Mouse (Mus musculus) midbrain, postnatal 0 days (tissue): ENCODE data around the gene Tomm7. TPM values are rescaled to one million over a fixed set of nuclear protein-coding genes. Genes with fewer than 3 reads are reported as not detected.

Experiments
- ATAC-seq: fragments of 200-750 bp; cut with Nextera tagmentation; 2 replicates; pipeline ENCODE4 v1.8.0; 2017; ENCODE audit warnings: moderate number of reproducible peaks, mild to moderate bottlenecking, moderate TSS enrichment, moderate library complexity; ENCODE audit not compliant: low FRiP score
- DNase-seq: peaks from one replicate; pipeline ENCODE4 v3.0.0-alpha.2; 2015; ENCODE audit warnings: low spot score
- H3K27ac ChIP-seq: fragments of 300-500 bp; sonication (generic); 2 replicates; pipeline ENCODE4 v1.5.1; 2014; ENCODE audit warnings: low read depth, mild to moderate bottlenecking, low read length, mixed read lengths
- H3K27me3 ChIP-seq: fragments of 300-500 bp; sonication (generic); 2 replicates; pipeline ENCODE4 v1.6.1; 2014; ENCODE audit warnings: low read length, control low read depth, mixed read lengths; ENCODE audit not compliant: insufficient read depth
- H3K36me3 ChIP-seq: fragments of 300-500 bp; sonication (generic); 2 replicates; pipeline ENCODE4 v1.6.1; 2014; ENCODE audit warnings: low read length, control low read depth, mixed read lengths; ENCODE audit not compliant: insufficient read depth
- H3K4me1 ChIP-seq: fragments of 300-500 bp; sonication (generic); 2 replicates; pipeline ENCODE4 v1.6.1; 2014; ENCODE audit warnings: mild to moderate bottlenecking, control low read depth, antibody characterized with exemption, low read length, mixed read lengths; ENCODE audit not compliant: insufficient read depth
- H3K4me2 ChIP-seq: fragments of 300-500 bp; sonication (generic); 2 replicates; pipeline ENCODE4 v1.6.1; 2014; ENCODE audit warnings: low read depth, mild to moderate bottlenecking, low read length, mixed read lengths; ENCODE audit not compliant: poor library complexity, severe bottlenecking
- H3K4me3 ChIP-seq: fragments of 300-500 bp; sonication (generic); 2 replicates; pipeline ENCODE4 v1.5.1; 2014; ENCODE audit warnings: low read depth, mild to moderate bottlenecking, low read length, moderate library complexity
- H3K9ac ChIP-seq: fragments of 300-500 bp; sonication (generic); replicated peaks from 2 replicates; pipeline ENCODE4 v1.6.1; 2014; ENCODE audit warnings: mild to moderate bottlenecking, low read length, moderate library complexity, mixed read lengths; ENCODE audit not compliant: poor library complexity, severe bottlenecking
- H3K9me3 ChIP-seq: fragments of 300-500 bp; sonication (generic); 2 replicates; pipeline ENCODE4 v1.6.1; 2016; ENCODE audit warnings: low read length, control low read depth
- CTCF ChIP-seq: IDR thresholded peaks from 2 replicates; pipeline ENCODE4 v1.5.1; 2016; ENCODE audit warnings: antibody characterized with exemption, mild to moderate bottlenecking
- WGBS: fragments of 180-500 bp; shearing (Covaris S2); extraction: QIAGEN DNeasy Blood & Tissue Kit; methylation state at CpG from one replicate; pipeline ENCODE4 v1.1.7; 2014; 5-methylcytosine and 5-hydroxymethylcytosine counted together
- polyA plus RNA-seq: library from polyadenylated mRNA; unstranded; fragments of >200 nt; fragmentation: Nextera tagmentation; extraction: Ambion mirVana; gene quantifications from 2 replicates; pipeline ENCODE4 v1.2.1, GENCODE M21; 2015
- total RNA-seq: library from RNA; depleted of rRNA; stranded (reverse); fragments of >200 nt; gene quantifications from 2 replicates; pipeline ENCODE4 v1.2.3, GENCODE M21; 2014

Tomm7 gene
- total and polyA plus RNA-seq, 2 experiments from 2014 or later, result 22.8 to 78.4 TPM

- no peak overlapping the region for H3K4me3 ChIP-seq
- no peak for DNase-seq
- ATAC-seq, result no peak
- H3K9me3 ChIP-seq, result no peaks in the 10 kb centered on the region
- no peak overlapping the region for H3K9ac ChIP-seq
- TF ChIP-seq CTCF, result no peak
- 74% methylated on average over 5 of the region's 5 CpGs for WGBS
- H3K4me2 ChIP-seq, result no peak overlapping the region
- H3K27me3 ChIP-seq, result no peaks in the 10 kb centered on the region
- H3K4me1 ChIP-seq, result no peaks in the 10 kb centered on the region
- 0 out of 2 replicates have a peak, but pooled peaks cover 4% of the 10 kb centered on the region for H3K36me3 ChIP-seq
- H3K27ac ChIP-seq, result no peak overlapping the region
Measured at GRCm38 (mm10) chr5:23862291-23862690, 18.3 kb upstream of the Tomm7 start.

DNA sequence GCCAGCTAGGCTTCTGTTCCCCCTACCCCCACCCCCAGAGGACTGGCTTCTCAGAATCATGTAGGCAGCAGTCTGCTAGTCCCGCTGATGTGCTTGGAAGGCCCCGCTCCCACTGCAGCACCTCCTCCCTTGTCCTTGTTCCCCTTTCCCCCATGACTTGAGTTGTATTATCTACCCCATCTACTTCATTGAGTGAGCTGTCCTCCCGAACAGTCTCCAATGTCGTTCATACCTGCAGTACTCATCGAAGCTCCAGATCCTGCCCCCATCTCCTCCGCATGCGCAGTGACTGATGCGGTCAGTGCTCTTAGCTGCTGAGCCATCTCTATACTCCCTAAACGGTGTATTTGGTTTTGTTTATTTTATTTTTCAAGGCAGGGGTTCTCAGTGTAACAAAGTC is 17.8 kb upstream of the Tomm7 start:
- ATAC-seq, result no peak
- Histone ChIP-seq H3K4me2 (no peak overlapping the region), H3K9ac (no peak overlapping the region), H3K27me3 (no peaks in the 10 kb centered on the region), H3K36me3 (0 out of 2 replicates have a peak, but pooled peaks cover 4% of the 10 kb centered on the region), H3K4me1 (no peaks in the 10 kb centered on the region), H3K9me3 (no peaks in the 10 kb centered on the region), H3K27ac (no peak overlapping the region), H3K4me3 (no peak overlapping the region)
- WGBS, result 93% methylated on average over 9 of the region's 9 CpGs
- no peak for TF ChIP-seq CTCF
- DNase-seq, result no peak

DNA sequence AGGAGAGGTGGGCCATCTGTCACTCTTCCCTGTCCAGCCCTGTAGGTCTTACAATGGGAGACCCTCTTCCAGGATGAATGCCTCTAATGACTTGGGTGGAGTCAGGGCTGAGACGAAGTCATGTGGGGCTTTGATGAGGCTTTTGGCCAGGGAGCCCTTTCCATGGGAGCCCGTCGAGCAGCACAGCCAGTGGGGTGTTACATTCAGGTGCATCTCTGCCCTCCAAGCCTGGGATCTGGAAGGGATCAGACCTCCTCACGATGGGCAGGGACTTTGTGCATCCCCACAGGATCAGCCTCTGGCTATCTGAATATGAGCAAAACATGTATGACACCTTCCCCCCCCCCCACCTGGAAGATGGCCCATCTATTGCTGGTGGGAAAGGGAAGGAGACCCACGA is 15.9 kb upstream of the Tomm7 start:
- no peak overlapping the region for H3K27ac ChIP-seq
- no peaks in the 10 kb centered on the region for H3K27me3 ChIP-seq
- H3K4me1 ChIP-seq, result no peaks in the 10 kb centered on the region
- ATAC-seq (no peak), DNase-seq (no peak)
- no peak overlapping the region for H3K4me3 ChIP-seq
- no peak overlapping the region for H3K9ac ChIP-seq
- 83% methylated on average over 5 of the region's 5 CpGs for WGBS
- no peak overlapping the region for H3K4me2 ChIP-seq
- H3K36me3 ChIP-seq, result peaks cover 14% of the 10 kb centered on the region
- no peak for TF ChIP-seq CTCF
- no peaks in the 10 kb centered on the region for H3K9me3 ChIP-seq

DNA sequence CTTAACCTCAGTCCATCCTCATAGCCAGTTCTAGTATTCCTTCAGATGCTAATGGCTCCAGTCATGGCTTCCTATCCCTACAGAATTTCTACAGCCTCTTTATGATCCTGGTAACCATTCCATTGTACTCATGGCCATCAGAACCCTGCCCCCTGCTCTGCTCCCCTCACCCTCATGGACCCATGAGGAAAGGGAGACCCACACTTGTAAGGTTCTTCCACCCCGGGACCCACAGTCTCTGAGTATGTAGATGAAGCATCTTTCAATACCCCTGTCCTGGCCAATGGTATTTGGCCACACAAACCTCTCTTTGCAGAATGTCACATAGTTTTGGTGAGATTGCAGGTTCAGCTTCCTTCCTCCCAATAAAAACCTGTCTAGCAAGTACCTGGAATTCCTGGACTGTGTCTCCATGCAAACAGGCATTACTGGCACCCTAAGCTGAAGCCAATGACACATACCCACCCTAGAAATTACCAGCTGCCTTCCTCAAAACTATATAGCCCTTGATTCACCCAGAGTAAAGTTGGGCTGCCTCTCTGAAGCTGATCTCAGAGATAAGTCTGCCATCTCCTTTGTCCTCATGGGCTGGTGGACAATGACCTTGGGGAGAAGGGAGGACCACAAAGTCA is 15.2 kb upstream of the Tomm7 start:
- DNase-seq, result no peak
- Histone ChIP-seq H3K4me3 (no peak overlapping the region), H3K27ac (no peak overlapping the region), H3K27me3 (no peaks in the 10 kb centered on the region), H3K4me2 (no peak overlapping the region), H3K36me3 (peaks cover 17% of the 10 kb centered on the region), H3K9ac (no peak overlapping the region), H3K9me3 (no peaks in the 10 kb centered on the region), H3K4me1 (no peaks in the 10 kb centered on the region)
- 97% methylated on average over 1 of the region's 1 CpGs for WGBS
- no peak for ATAC-seq
- no peak for TF ChIP-seq CTCF

- no peak overlapping the region for H3K9ac ChIP-seq
- no peak overlapping the region for H3K4me3 ChIP-seq
- H3K4me2 ChIP-seq, result no peak overlapping the region
- no peaks in the 10 kb centered on the region for H3K4me1 ChIP-seq
- 82% methylated on average over 7 of the region's 7 CpGs for WGBS
- H3K9me3 ChIP-seq, result no peaks in the 10 kb centered on the region
- peaks cover 20% of the 10 kb centered on the region for H3K36me3 ChIP-seq
- no peak for ATAC-seq
- no peaks in the 10 kb centered on the region for H3K27me3 ChIP-seq
- no peak for DNase-seq
- TF ChIP-seq CTCF, result peak; percentile 57
- H3K27ac ChIP-seq, result no peak overlapping the region
Measured at GRCm38 (mm10) chr5:23858643-23859042, 14.7 kb upstream of the Tomm7 start.

GRCm38 (mm10) chr5:23858001-23858400 is 14.0 kb upstream of the Tomm7 start:
- no peak for DNase-seq
- TF ChIP-seq CTCF, result no peak
- Histone ChIP-seq H3K4me2 (no peak overlapping the region), H3K4me1 (no peaks in the 10 kb centered on the region), H3K9me3 (no peaks in the 10 kb centered on the region), H3K4me3 (no peak overlapping the region), H3K27me3 (no peaks in the 10 kb centered on the region), H3K36me3 (peaks cover 20% of the 10 kb centered on the region), H3K27ac (no peak overlapping the region), H3K9ac (no peak overlapping the region)
- no peak for ATAC-seq
- 95% methylated on average over 3 of the region's 3 CpGs for WGBS
